Mouse (Mus musculus): ENCODE measurements at regions not wholly inside any gene's neighbourhood (a gene's known extent, or its start where the extent isn't known, plus 50 kb on each side); places are given as distances from the start of the nearest gene placed in this dataset.

GRCm38 (mm10) chr3:34264811-34265210, 183.7 kb upstream of the Dnajc19 start:
- ATAC-seq (ENCODE audit: low FRiP score) = no peak
- H3K27me3 ChIP-seq (replicated peaks) = no peaks in the 10 kb centered on the region
- H3K9me3 ChIP-seq (replicated peaks) = no peaks in the 10 kb centered on the region
- peaks cover 11% of the 10 kb centered on the region for H3K4me1 ChIP-seq
- H3K27ac ChIP-seq (replicated peaks) = no peak overlapping the region
- no peak overlapping the region; the same call in 1 of the 2 replicates for H3K9ac ChIP-seq (replicated peaks)
- H3K36me3 ChIP-seq = no peaks in the 10 kb centered on the region
- no peak overlapping the region for H3K4me2 ChIP-seq
- no peak overlapping the region for H3K4me3 ChIP-seq (replicated peaks)
- 60% methylated on average over 6 of the region's 6 CpGs for WGBS

GRCm38 (mm10) chr3:34252730-34253337, 171.7 kb upstream of the Dnajc19 start:
- no peaks in the 10 kb centered on the region for H3K9me3 ChIP-seq (replicated peaks)
- no peaks in the 10 kb centered on the region for H3K36me3 ChIP-seq
- H3K27ac ChIP-seq (replicated peaks) = no peak overlapping the region
- ATAC-seq (ENCODE audit: low FRiP score) = peak; percentile 81
- H3K4me1 ChIP-seq = peaks cover 12% of the 10 kb centered on the region
- H3K4me3 ChIP-seq (replicated peaks) = 0 out of 2 replicates have a peak overlapping the region, but pooled peaks have one; percentile 10
- H3K4me2 ChIP-seq = peak overlapping the region; percentile 46
- 29% methylated on average over 12 of the region's 12 CpGs for WGBS
- no peak overlapping the region for H3K9ac ChIP-seq (replicated peaks)
- H3K27me3 ChIP-seq (replicated peaks) = no peaks in the 10 kb centered on the region

DNA sequence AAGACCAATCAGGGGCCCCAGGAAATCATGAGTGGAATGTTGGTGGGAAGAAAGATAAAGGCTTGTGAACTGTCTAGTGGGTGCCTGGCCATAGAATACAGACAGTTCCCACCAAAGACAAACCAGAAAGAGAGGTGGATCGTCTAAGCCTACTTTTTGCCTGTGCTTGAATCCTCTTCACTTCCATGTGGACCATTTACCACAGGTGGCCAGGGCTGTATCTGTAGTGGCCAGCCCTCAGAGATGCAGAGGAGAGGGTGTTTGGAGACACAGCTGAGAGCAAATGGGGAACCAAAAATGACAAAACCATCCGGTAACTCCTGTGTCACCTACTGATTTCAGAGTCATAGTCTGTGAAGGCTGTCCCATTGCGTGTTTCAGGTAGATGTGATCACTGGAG, 161.0 kb upstream of the Dnajc19 start:
- 99% methylated on average over 3 of the region's 3 CpGs for WGBS
- no peaks in the 10 kb centered on the region for H3K4me1 ChIP-seq
- no peak overlapping the region for H3K27ac ChIP-seq (replicated peaks)
- no peak overlapping the region for H3K9ac ChIP-seq (replicated peaks)
- no peak for ATAC-seq (ENCODE audit: low FRiP score)
- no peaks in the 10 kb centered on the region for H3K9me3 ChIP-seq (replicated peaks)
- no peaks in the 10 kb centered on the region for H3K36me3 ChIP-seq
- H3K27me3 ChIP-seq (replicated peaks) = no peaks in the 10 kb centered on the region
- H3K4me2 ChIP-seq = no peak overlapping the region
- H3K4me3 ChIP-seq (replicated peaks) = no peak overlapping the region

GRCm38 (mm10) chr3:34239978-34240377, 158.9 kb upstream of the Dnajc19 start:
- Histone ChIP-seq H3K27me3 (replicated peaks) (no peaks in the 10 kb centered on the region), H3K4me2 (no peak overlapping the region), H3K27ac (replicated peaks) (no peak overlapping the region), H3K4me3 (replicated peaks) (no peak overlapping the region), H3K36me3 (no peaks in the 10 kb centered on the region), H3K4me1 (no peaks in the 10 kb centered on the region), H3K9ac (replicated peaks) (no peak overlapping the region), H3K9me3 (replicated peaks) (no peaks in the 10 kb centered on the region)
- ATAC-seq (ENCODE audit: low FRiP score) = no peak
- 84% methylated on average over 2 of the region's 2 CpGs for WGBS

GRCm38 (mm10) chr3:34234391-34234790, 153.3 kb upstream of the Dnajc19 start:
- Histone ChIP-seq H3K9me3 (replicated peaks) (no peaks in the 10 kb centered on the region), H3K4me2 (no peak overlapping the region), H3K27me3 (replicated peaks) (no peaks in the 10 kb centered on the region), H3K27ac (replicated peaks) (no peak overlapping the region), H3K36me3 (no peaks in the 10 kb centered on the region), H3K4me3 (replicated peaks) (no peak overlapping the region), H3K4me1 (0 out of 2 replicates have a peak, but pooled peaks cover 4% of the 10 kb centered on the region), H3K9ac (replicated peaks) (no peak overlapping the region)
- WGBS = 47% methylated on average over 8 of the region's 8 CpGs
- no peak for ATAC-seq (ENCODE audit: low FRiP score)

- Histone ChIP-seq H3K9ac (replicated peaks) (no peak overlapping the region), H3K9me3 (replicated peaks) (no peaks in the 10 kb centered on the region), H3K27me3 (replicated peaks) (no peaks in the 10 kb centered on the region), H3K36me3 (no peaks in the 10 kb centered on the region), H3K27ac (replicated peaks) (no peak overlapping the region), H3K4me2 (no peak overlapping the region), H3K4me1 (0 out of 2 replicates have a peak, but pooled peaks cover 4% of the 10 kb centered on the region), H3K4me3 (replicated peaks) (no peak overlapping the region)
- WGBS = 90% methylated on average over 7 of the region's 7 CpGs
- peak; percentile 50; the same call in 1 of the 2 replicates for ATAC-seq (ENCODE audit: low FRiP score)
Measured at GRCm38 (mm10) chr3:34232329-34233250, 151.5 kb upstream of the Dnajc19 start.

DNA sequence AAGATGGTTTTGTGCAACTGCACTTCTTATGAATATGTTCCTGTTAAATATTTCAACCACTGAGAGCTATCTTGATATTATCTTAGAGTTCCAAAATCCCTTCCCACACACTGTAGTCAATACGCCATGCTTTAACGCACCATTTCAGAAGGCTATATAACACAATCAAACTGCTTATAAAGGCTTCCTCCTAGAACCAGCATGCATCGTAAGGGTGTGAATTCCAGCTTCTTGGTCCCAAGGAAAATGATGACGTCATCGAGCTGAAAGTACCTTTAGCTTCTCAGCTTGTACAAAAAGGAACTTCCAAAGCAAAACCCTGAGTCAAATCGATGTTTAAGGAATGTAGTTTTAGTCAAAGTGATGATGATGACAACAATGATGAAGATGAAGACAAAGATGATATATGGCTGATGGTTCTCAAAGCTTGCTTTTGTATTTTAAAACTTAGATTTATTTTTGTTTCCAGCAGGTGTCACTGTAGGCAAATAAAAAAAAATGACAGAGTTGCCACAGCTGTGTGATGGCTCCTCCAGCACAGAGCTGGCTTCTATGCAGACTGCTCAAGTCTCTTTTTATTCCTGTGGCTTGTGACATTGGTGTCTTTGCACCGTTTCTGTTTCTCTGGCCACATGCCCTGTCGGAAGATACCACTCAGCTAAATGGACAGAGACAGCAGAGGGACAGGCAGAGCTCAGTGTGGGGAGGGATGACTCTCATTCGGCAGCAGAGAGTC, 150.6 kb upstream of the Dnajc19 start:
- peak; percentile 84; the same call in 1 of the 2 replicates for ATAC-seq (ENCODE audit: low FRiP score)
- WGBS = 57% methylated on average over 9 of the region's 9 CpGs

DNA sequence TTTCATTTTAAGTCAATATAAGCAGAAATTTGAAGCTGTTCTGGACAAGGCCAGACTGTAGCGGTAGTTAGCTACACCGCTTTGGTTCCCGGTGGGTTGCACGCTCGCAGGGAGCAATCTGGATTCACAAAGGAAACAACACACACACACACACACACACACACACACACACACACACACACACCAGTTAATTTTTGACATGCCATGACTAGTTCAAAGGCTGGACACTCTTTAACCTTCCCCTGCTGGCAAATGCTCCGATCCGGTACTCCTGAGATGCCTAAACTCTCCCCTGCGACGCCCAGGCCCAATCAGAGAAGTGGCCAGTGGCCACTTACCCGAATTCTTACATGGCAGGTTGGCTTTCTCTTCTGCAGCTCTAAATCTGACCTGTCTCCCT, 141.2 kb upstream of the Dnajc19 start:
- no peaks in the 10 kb centered on the region for H3K36me3 ChIP-seq
- no peaks in the 10 kb centered on the region for H3K9me3 ChIP-seq (replicated peaks)
- ATAC-seq (ENCODE audit: low FRiP score) = no peak
- no peaks in the 10 kb centered on the region for H3K27me3 ChIP-seq (replicated peaks)
- H3K27ac ChIP-seq (replicated peaks) = no peak overlapping the region
- H3K4me1 ChIP-seq = no peaks in the 10 kb centered on the region
- H3K9ac ChIP-seq (replicated peaks) = no peak overlapping the region
- H3K4me3 ChIP-seq (replicated peaks) = no peak overlapping the region
- no peak overlapping the region for H3K4me2 ChIP-seq
- WGBS = 93% methylated on average over 10 of the region's 10 CpGs

More for the DNA sequence above, 150.6 kb upstream of the Dnajc19 start:
- no peaks in the 10 kb centered on the region for H3K27me3 ChIP-seq (replicated peaks)
- no peaks in the 10 kb centered on the region for H3K9me3 ChIP-seq (replicated peaks)
- H3K9ac ChIP-seq (replicated peaks) = no peak overlapping the region
- no peak overlapping the region for H3K27ac ChIP-seq (replicated peaks)
- H3K4me1 ChIP-seq = 0 out of 2 replicates have a peak, but pooled peaks cover 4% of the 10 kb centered on the region
- no peaks in the 10 kb centered on the region for H3K36me3 ChIP-seq
- H3K4me2 ChIP-seq = no peak overlapping the region
- H3K4me3 ChIP-seq (replicated peaks) = no peak overlapping the region

DNA sequence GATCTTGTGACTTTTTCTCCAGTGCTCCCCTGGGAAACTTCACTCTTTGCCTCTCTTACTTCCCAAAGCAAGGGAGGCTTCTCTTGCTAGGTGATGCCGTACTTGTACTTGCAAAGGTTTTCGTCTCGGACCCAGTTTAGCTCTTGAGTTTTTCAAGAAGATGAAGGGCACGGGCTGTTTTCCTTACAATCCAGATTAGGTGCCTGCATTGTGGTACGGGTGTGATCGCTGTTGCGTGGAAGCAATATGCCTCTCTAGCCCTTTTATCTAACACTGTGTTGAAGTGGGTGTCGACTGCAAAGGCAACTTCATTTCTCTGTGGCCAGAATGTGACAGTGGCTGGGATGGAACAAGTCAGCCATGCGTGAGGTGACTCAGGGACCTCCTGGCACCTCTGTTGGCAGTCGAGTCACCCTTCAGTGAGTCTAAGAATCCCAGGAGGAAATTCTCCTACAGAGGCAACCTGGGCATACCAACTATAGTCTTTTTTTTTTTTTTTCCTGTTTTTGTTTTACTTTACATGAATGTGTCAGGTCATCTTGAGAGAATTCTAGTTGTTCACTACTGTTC, 138.7 kb upstream of the Dnajc19 start:
- Histone ChIP-seq H3K36me3 (no peaks in the 10 kb centered on the region), H3K4me1 (no peaks in the 10 kb centered on the region), H3K9ac (replicated peaks) (no peak overlapping the region), H3K27me3 (replicated peaks) (no peaks in the 10 kb centered on the region), H3K4me2 (no peak overlapping the region), H3K4me3 (replicated peaks) (no peak overlapping the region), H3K27ac (replicated peaks) (no peak overlapping the region), H3K9me3 (replicated peaks) (no peaks in the 10 kb centered on the region)
- WGBS = 85% methylated on average over 10 of the region's 10 CpGs
- ATAC-seq (ENCODE audit: low FRiP score) = no peak

GRCm38 (mm10) chr3:34219096-34219495, 138.0 kb upstream of the Dnajc19 start:
- ATAC-seq (ENCODE audit: low FRiP score) = no peak
- Histone ChIP-seq H3K9ac (replicated peaks) (no peak overlapping the region), H3K9me3 (replicated peaks) (no peaks in the 10 kb centered on the region), H3K36me3 (no peaks in the 10 kb centered on the region), H3K27ac (replicated peaks) (no peak overlapping the region), H3K4me3 (replicated peaks) (no peak overlapping the region), H3K27me3 (replicated peaks) (no peaks in the 10 kb centered on the region), H3K4me2 (no peak overlapping the region), H3K4me1 (no peaks in the 10 kb centered on the region)
- 86% methylated on average over 2 of the region's 2 CpGs for WGBS

- ATAC-seq (ENCODE audit: low FRiP score) = no peak
- no peak overlapping the region for H3K9ac ChIP-seq (replicated peaks)
- H3K36me3 ChIP-seq = no peaks in the 10 kb centered on the region
- H3K9me3 ChIP-seq (replicated peaks) = no peaks in the 10 kb centered on the region
- no peaks in the 10 kb centered on the region for H3K4me1 ChIP-seq
- H3K27me3 ChIP-seq (replicated peaks) = no peaks in the 10 kb centered on the region
- WGBS = 78% methylated on average over 4 of the region's 4 CpGs
- no peak overlapping the region for H3K27ac ChIP-seq (replicated peaks)
- no peak overlapping the region for H3K4me2 ChIP-seq
- no peak overlapping the region for H3K4me3 ChIP-seq (replicated peaks)
Measured at GRCm38 (mm10) chr3:34217911-34218310, 136.8 kb upstream of the Dnajc19 start.

Measured in neural tube, embryonic 15.5 days (tissue).